Mouse (Mus musculus): Measurements from ENCODE around the gene Exosc1. TPM values are rescaled to one million over a fixed set of nuclear protein-coding genes. Genes with fewer than 3 reads are reported as not detected.

Gene Exosc1
- total RNA-seq, 1 experiment: 48.2 TPM

GRCm38 (mm10) chr19:41953574-41953973 is 20.4 kb upstream of the Exosc1 start:
- Histone ChIP-seq H3K27ac (ENCODE audit: insufficient read depth, low read depth, low read length, poor library complexity, severe bottlenecking) (no peak overlapping the region), H3K9me3 (ENCODE audit: control insufficient read depth, insufficient read depth, low read depth, low read length) (no peaks in the 10 kb centered on the region), H3K36me3 (ENCODE audit: control insufficient read depth, insufficient read depth, low read length, poor library complexity, severe bottlenecking) (peaks cover 68% of the 10 kb centered on the region), H3K9ac (ENCODE audit: insufficient read depth, low read depth, low read length, poor library complexity, severe bottlenecking) (no peak overlapping the region), H3K4me3 (ENCODE audit: insufficient read depth in 1 of 2, low read depth in 1 of 2, low read length in 2 of 2, poor library complexity in 1 of 2, severe bottlenecking in 1 of 2) (no peak overlapping the region), H3K4me1 (ENCODE audit: control insufficient read depth in 2 of 2, insufficient read depth in 2 of 2, low read length in 2 of 2, poor library complexity in 1 of 2) (no peaks in the 10 kb centered on the region)
- no peak for TF ChIP-seq CHD2 (IDR thresholded peaks at IDR 0.05; ENCODE audit: low read depth, low read length)
- no peak for TF ChIP-seq ZC3H11A (IDR thresholded peaks at IDR 0.05; ENCODE audit: borderline replicate concordance, low read depth, low read length)
- TF ChIP-seq MAFK (IDR thresholded peaks at IDR 0.05; ENCODE audit: insufficient read depth, low read depth, low read length): no peak
- TF ChIP-seq HCFC1 (IDR thresholded peaks at IDR 0.05; ENCODE audit: borderline replicate concordance, insufficient read depth, low read length): no peak
- TF ChIP-seq ZNF384 (IDR thresholded peaks at IDR 0.05; ENCODE audit: low read depth, low read length): no peak
- DNase-seq (ENCODE audit: low read depth, low spot score): no peak
- in situ Hi-C loops (cut with MboI; ENCODE audit: low sequenced_read_pairs in 2 of 2, unreplicated experiment in 2 of 2): no loop called here

- Histone ChIP-seq H3K9ac (ENCODE audit: insufficient read depth, low read depth, low read length, poor library complexity, severe bottlenecking) (no peak overlapping the region), H3K9me3 (ENCODE audit: control insufficient read depth, insufficient read depth, low read depth, low read length) (no peaks in the 10 kb centered on the region), H3K4me1 (ENCODE audit: control insufficient read depth in 2 of 2, insufficient read depth in 2 of 2, low read length in 2 of 2, poor library complexity in 1 of 2) (no peaks in the 10 kb centered on the region), H3K27ac (ENCODE audit: insufficient read depth, low read depth, low read length, poor library complexity, severe bottlenecking) (no peak overlapping the region), H3K4me3 (ENCODE audit: insufficient read depth in 1 of 2, low read depth in 1 of 2, low read length in 2 of 2, poor library complexity in 1 of 2, severe bottlenecking in 1 of 2) (no peak overlapping the region), H3K36me3 (ENCODE audit: control insufficient read depth, insufficient read depth, low read length, poor library complexity, severe bottlenecking) (peaks cover 73% of the 10 kb centered on the region)
- in situ Hi-C loops (cut with MboI; ENCODE audit: low sequenced_read_pairs in 2 of 2, unreplicated experiment in 2 of 2): no loop called here
- TF ChIP-seq ZC3H11A (IDR thresholded peaks at IDR 0.05; ENCODE audit: borderline replicate concordance, low read depth, low read length) (no peak), ZNF384 (IDR thresholded peaks at IDR 0.05; ENCODE audit: low read depth, low read length) (no peak), CHD2 (IDR thresholded peaks at IDR 0.05; ENCODE audit: low read depth, low read length) (no peak), HCFC1 (IDR thresholded peaks at IDR 0.05; ENCODE audit: borderline replicate concordance, insufficient read depth, low read length) (no peak), MAFK (IDR thresholded peaks at IDR 0.05; ENCODE audit: insufficient read depth, low read depth, low read length) (no peak)
- no peak for DNase-seq (ENCODE audit: low read depth, low spot score)
Observed at GRCm38 (mm10) chr19:41952287-41952686, 19.1 kb upstream of the Exosc1 start.

- H3K9ac ChIP-seq (ENCODE audit: insufficient read depth, low read depth, low read length, poor library complexity, severe bottlenecking): no peak overlapping the region
- H3K27ac ChIP-seq (ENCODE audit: insufficient read depth, low read depth, low read length, poor library complexity, severe bottlenecking): no peak overlapping the region
- H3K9me3 ChIP-seq (ENCODE audit: control insufficient read depth, insufficient read depth, low read depth, low read length): no peaks in the 10 kb centered on the region; the same call in 1 of the 2 replicates
- H3K4me1 ChIP-seq (ENCODE audit: control insufficient read depth in 2 of 2, insufficient read depth in 2 of 2, low read length in 2 of 2, poor library complexity in 1 of 2): no peaks in the 10 kb centered on the region
- H3K36me3 ChIP-seq (ENCODE audit: control insufficient read depth, insufficient read depth, low read length, poor library complexity, severe bottlenecking): peaks cover 71% of the 10 kb centered on the region
- no peak overlapping the region for H3K4me3 ChIP-seq (ENCODE audit: insufficient read depth in 1 of 2, low read depth in 1 of 2, low read length in 2 of 2, poor library complexity in 1 of 2, severe bottlenecking in 1 of 2)
- no peak for DNase-seq (ENCODE audit: low read depth, low spot score)
- in situ Hi-C loops (cut with MboI; ENCODE audit: low sequenced_read_pairs in 2 of 2, unreplicated experiment in 2 of 2): no loop called here
- TF ChIP-seq CHD2 (IDR thresholded peaks at IDR 0.05; ENCODE audit: low read depth, low read length) (no peak), MAFK (IDR thresholded peaks at IDR 0.05; ENCODE audit: insufficient read depth, low read depth, low read length) (no peak), HCFC1 (IDR thresholded peaks at IDR 0.05; ENCODE audit: borderline replicate concordance, insufficient read depth, low read length) (no peak), ZNF384 (IDR thresholded peaks at IDR 0.05; ENCODE audit: low read depth, low read length) (no peak), ZC3H11A (IDR thresholded peaks at IDR 0.05; ENCODE audit: borderline replicate concordance, low read depth, low read length) (no peak)
Observed at GRCm38 (mm10) chr19:41943841-41944240, 10.6 kb upstream of the Exosc1 start.

- no peak overlapping the region for H3K27ac ChIP-seq (ENCODE audit: insufficient read depth, low read depth, low read length, poor library complexity, severe bottlenecking)
- no peak overlapping the region for H3K4me3 ChIP-seq (ENCODE audit: insufficient read depth in 1 of 2, low read depth in 1 of 2, low read length in 2 of 2, poor library complexity in 1 of 2, severe bottlenecking in 1 of 2)
- H3K9me3 ChIP-seq (ENCODE audit: control insufficient read depth, insufficient read depth, low read depth, low read length): no peaks in the 10 kb centered on the region
- in situ Hi-C loops (cut with MboI; ENCODE audit: low sequenced_read_pairs in 2 of 2, unreplicated experiment in 2 of 2): no loop called here
- DNase-seq (ENCODE audit: low read depth, low spot score): no peak
- H3K36me3 ChIP-seq (ENCODE audit: control insufficient read depth, insufficient read depth, low read length, poor library complexity, severe bottlenecking): peaks cover 38% of the 10 kb centered on the region
- no peak for TF ChIP-seq MAFK (IDR thresholded peaks at IDR 0.05; ENCODE audit: insufficient read depth, low read depth, low read length)
- TF ChIP-seq HCFC1 (IDR thresholded peaks at IDR 0.05; ENCODE audit: borderline replicate concordance, insufficient read depth, low read length): no peak
- TF ChIP-seq ZC3H11A (IDR thresholded peaks at IDR 0.05; ENCODE audit: borderline replicate concordance, low read depth, low read length): no peak
- no peak for TF ChIP-seq ZNF384 (IDR thresholded peaks at IDR 0.05; ENCODE audit: low read depth, low read length)
- H3K9ac ChIP-seq (ENCODE audit: insufficient read depth, low read depth, low read length, poor library complexity, severe bottlenecking): no peak overlapping the region
- 0 out of 4 replicates have a peak, but pooled peaks cover 0 to 4% of the 10 kb centered on the region in 2 experiments for H3K4me1 ChIP-seq (ENCODE audit: control insufficient read depth in 2 of 2, insufficient read depth in 2 of 2, low read length in 2 of 2, poor library complexity in 1 of 2)
Observed at GRCm38 (mm10) chr19:41938539-41938938, 5.3 kb upstream of the Exosc1 start.

- Histone ChIP-seq H3K9ac (ENCODE audit: insufficient read depth, low read depth, low read length, poor library complexity, severe bottlenecking) (no peak overlapping the region), H3K9me3 (ENCODE audit: control insufficient read depth, insufficient read depth, low read depth, low read length) (no peaks in the 10 kb centered on the region), H3K4me3 (ENCODE audit: insufficient read depth in 1 of 2, low read depth in 1 of 2, low read length in 2 of 2, poor library complexity in 1 of 2, severe bottlenecking in 1 of 2) (no peak overlapping the region), H3K27ac (ENCODE audit: insufficient read depth, low read depth, low read length, poor library complexity, severe bottlenecking) (no peak overlapping the region), H3K36me3 (ENCODE audit: control insufficient read depth, insufficient read depth, low read length, poor library complexity, severe bottlenecking) (peaks cover 23% of the 10 kb centered on the region), H3K4me1 (ENCODE audit: control insufficient read depth in 2 of 2, insufficient read depth in 2 of 2, low read length in 2 of 2, poor library complexity in 1 of 2) (0 out of 4 replicates have a peak, but pooled peaks cover 0 to 4% of the 10 kb centered on the region in 2 experiments)
- in situ Hi-C loops (cut with MboI; ENCODE audit: low sequenced_read_pairs in 2 of 2, unreplicated experiment in 2 of 2): no loop called here
- DNase-seq (ENCODE audit: low read depth, low spot score): no peak
- TF ChIP-seq CHD2 (IDR thresholded peaks at IDR 0.05; ENCODE audit: low read depth, low read length): no peak
Observed at GRCm38 (mm10) chr19:41935921-41936320, 2.7 kb upstream of the Exosc1 start.
